Mouse (Mus musculus): Measurements from ENCODE around the gene Hrh3. TPM values are rescaled to one million over a fixed set of nuclear protein-coding genes. Genes with fewer than 3 reads are reported as not detected.
A peak's percentile ranks its signal among the peaks of the same experiment; 100 is the strongest.

Gene Hrh3
- not detected in 2 replicates for polyA plus RNA-seq (2014; fragmentation: Nextera tagmentation; extraction: Ambion mirVana)

- no peaks in the 10 kb centered on the region for H3K36me3 ChIP-seq (ENCODE audit: control insufficient read depth, insufficient read depth, low read length)
- peak within 1 kb of the TSS; percentile 91 for H3K4me2 ChIP-seq
- H3K9me3 ChIP-seq (ENCODE audit: control insufficient read depth, low read length): no peaks in the 10 kb centered on the region
- peak; percentile 88 for DNase-seq (ENCODE audit: low spot score)
- peak; percentile 84 for ATAC-seq (replicated peaks; ENCODE audit: low FRiP score)
- H3K4me1 ChIP-seq (replicated peaks; ENCODE audit: control insufficient read depth, insufficient read depth, low read length): peaks cover 7% of the 10 kb centered on the region
- no peak within 1 kb of the TSS for H3K9ac ChIP-seq (ENCODE audit: low read depth, low read length)
- H3K27me3 ChIP-seq (replicated peaks; ENCODE audit: control insufficient read depth, insufficient read depth, low read length): peaks cover 76% of the 10 kb centered on the region
- H3K27ac ChIP-seq (ENCODE audit: low read depth, low read length): no peak within 1 kb of the TSS
- H3K4me3 ChIP-seq (ENCODE audit: low read depth, low read length): peak within 1 kb of the TSS; percentile 55
- WGBS: under 1% methylated on average over 72 of the region's 87 CpGs
Observed at GRCm38 (mm10) chr2:180103978-180104658, at the start of gene Hrh3. Gene Hrh3, minus strand, starts transcription at chr2:180104488.

DNA sequence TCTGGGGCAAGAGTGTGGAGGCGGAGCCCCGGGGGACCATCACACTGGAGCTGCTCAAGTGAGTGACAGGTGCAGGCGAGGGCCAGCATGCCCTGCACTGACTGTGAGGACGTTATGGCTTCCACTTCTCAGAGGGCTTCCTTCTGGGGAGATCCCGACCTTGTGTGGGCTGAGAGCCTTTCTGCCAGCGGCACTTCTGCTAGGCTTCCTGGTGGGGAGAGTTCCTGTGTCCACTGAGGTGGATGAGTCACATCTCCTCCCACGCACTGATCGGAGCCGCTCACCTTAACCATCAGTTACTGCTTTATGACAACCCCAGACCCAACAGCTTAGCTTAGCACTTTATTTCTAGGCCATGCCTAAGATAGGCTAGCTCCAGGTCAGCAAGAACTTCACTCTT is 44.3 kb upstream of the Hrh3 start:
- H3K27ac ChIP-seq (ENCODE audit: low read depth, low read length): no peak overlapping the region
- H3K4me1 ChIP-seq (replicated peaks; ENCODE audit: control insufficient read depth, insufficient read depth, low read length): no peaks in the 10 kb centered on the region
- no peak for ATAC-seq (replicated peaks; ENCODE audit: low FRiP score)
- H3K4me3 ChIP-seq (ENCODE audit: low read depth, low read length): no peak overlapping the region
- H3K27me3 ChIP-seq (replicated peaks; ENCODE audit: control insufficient read depth, insufficient read depth, low read length): no peaks in the 10 kb centered on the region
- no peaks in the 10 kb centered on the region for H3K9me3 ChIP-seq (ENCODE audit: control insufficient read depth, low read length)
- no peak for DNase-seq (ENCODE audit: low spot score)
- H3K4me2 ChIP-seq: no peak overlapping the region
- peaks cover 7% of the 10 kb centered on the region; the same call in 1 of the 2 replicates for H3K36me3 ChIP-seq (ENCODE audit: control insufficient read depth, insufficient read depth, low read length)
- H3K9ac ChIP-seq (ENCODE audit: low read depth, low read length): no peak overlapping the region
- WGBS: 81% methylated on average over 9 of the region's 9 CpGs

GRCm38 (mm10) chr2:180147379-180147778 is 43.1 kb upstream of the Hrh3 start:
- Histone ChIP-seq H3K27me3 (replicated peaks; ENCODE audit: control insufficient read depth, insufficient read depth, low read length) (no peaks in the 10 kb centered on the region), H3K4me3 (ENCODE audit: low read depth, low read length) (no peak overlapping the region), H3K9me3 (ENCODE audit: control insufficient read depth, low read length) (no peaks in the 10 kb centered on the region), H3K4me1 (replicated peaks; ENCODE audit: control insufficient read depth, insufficient read depth, low read length) (no peaks in the 10 kb centered on the region), H3K4me2 (no peak overlapping the region), H3K27ac (ENCODE audit: low read depth, low read length) (no peak overlapping the region), H3K36me3 (ENCODE audit: control insufficient read depth, insufficient read depth, low read length) (peaks cover 7% of the 10 kb centered on the region; the same call in 1 of the 2 replicates), H3K9ac (ENCODE audit: low read depth, low read length) (no peak overlapping the region)
- WGBS: 86% methylated on average over 6 of the region's 6 CpGs
- ATAC-seq (replicated peaks; ENCODE audit: low FRiP score) (no peak), DNase-seq (ENCODE audit: low spot score) (no peak)

GRCm38 (mm10) chr2:180146091-180146490 is 41.8 kb upstream of the Hrh3 start:
- H3K9me3 ChIP-seq (ENCODE audit: control insufficient read depth, low read length): no peaks in the 10 kb centered on the region

DNA sequence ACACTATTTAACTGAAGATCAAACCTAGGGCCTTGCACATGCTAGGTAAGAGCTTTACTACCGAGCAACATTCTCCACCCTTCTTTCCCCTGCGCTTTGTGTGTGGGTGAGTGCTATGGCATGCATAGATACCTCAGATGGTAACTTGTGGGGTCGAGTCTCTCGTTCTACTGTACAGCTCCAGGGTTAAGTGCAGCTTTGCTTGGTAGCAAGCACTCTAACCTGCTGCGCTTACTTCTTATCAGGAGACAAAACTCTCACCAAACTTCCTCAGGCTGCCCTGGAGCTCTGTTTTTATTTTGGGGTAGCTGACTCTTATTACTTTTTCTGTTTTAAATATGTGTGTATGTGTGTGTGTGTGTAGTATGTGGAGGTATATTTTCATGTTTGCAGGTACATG is 31.1 kb upstream of the Hrh3 start:
- Histone ChIP-seq H3K4me2 (no peak overlapping the region), H3K4me3 (ENCODE audit: low read depth, low read length) (no peak overlapping the region), H3K27ac (ENCODE audit: low read depth, low read length) (no peak overlapping the region), H3K9me3 (ENCODE audit: control insufficient read depth, low read length) (no peaks in the 10 kb centered on the region), H3K4me1 (replicated peaks; ENCODE audit: control insufficient read depth, insufficient read depth, low read length) (peaks cover 11% of the 10 kb centered on the region; the same call in 1 of the 2 replicates), H3K36me3 (ENCODE audit: control insufficient read depth, insufficient read depth, low read length) (no peaks in the 10 kb centered on the region), H3K27me3 (replicated peaks; ENCODE audit: control insufficient read depth, insufficient read depth, low read length) (no peaks in the 10 kb centered on the region), H3K9ac (ENCODE audit: low read depth, low read length) (no peak overlapping the region)
- 52% methylated on average over 5 of the region's 5 CpGs for WGBS
- no peak for ATAC-seq (replicated peaks; ENCODE audit: low FRiP score)
- DNase-seq (ENCODE audit: low spot score): no peak

More at GRCm38 (mm10) chr2:180146091-180146490, 41.8 kb upstream of the Hrh3 start:
- no peaks in the 10 kb centered on the region for H3K27me3 ChIP-seq (replicated peaks; ENCODE audit: control insufficient read depth, insufficient read depth, low read length)
- no peak overlapping the region for H3K9ac ChIP-seq (ENCODE audit: low read depth, low read length)
- DNase-seq (ENCODE audit: low spot score) (no peak), ATAC-seq (replicated peaks; ENCODE audit: low FRiP score) (no peak)
- H3K36me3 ChIP-seq (ENCODE audit: control insufficient read depth, insufficient read depth, low read length): peaks cover 7% of the 10 kb centered on the region; the same call in 1 of the 2 replicates
- H3K4me2 ChIP-seq: no peak overlapping the region
- WGBS: 82% methylated on average over 2 of the region's 2 CpGs
- H3K4me1 ChIP-seq (replicated peaks; ENCODE audit: control insufficient read depth, insufficient read depth, low read length): no peaks in the 10 kb centered on the region
- H3K27ac ChIP-seq (ENCODE audit: low read depth, low read length): no peak overlapping the region
- H3K4me3 ChIP-seq (ENCODE audit: low read depth, low read length): no peak overlapping the region

DNA sequence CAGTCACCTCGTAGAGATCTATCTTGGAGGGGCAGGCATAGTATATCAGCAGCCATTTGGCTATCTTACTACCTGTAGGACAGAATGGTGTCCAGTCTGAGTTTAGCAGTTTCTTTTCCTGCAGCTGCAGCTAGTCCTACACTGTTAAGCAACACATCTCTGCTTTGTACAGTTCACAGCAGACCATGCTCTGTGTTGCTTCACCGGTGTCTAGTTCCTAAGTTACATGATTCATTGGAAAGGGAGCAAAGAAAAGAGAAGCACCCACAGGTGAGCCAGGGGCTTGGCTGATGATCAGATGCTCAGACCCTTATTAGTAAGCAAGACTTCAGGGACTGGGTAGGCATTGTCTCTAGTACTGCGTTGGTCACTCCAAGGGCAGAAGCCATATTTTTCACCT is 29.6 kb upstream of the Hrh3 start:
- Histone ChIP-seq H3K27me3 (replicated peaks; ENCODE audit: control insufficient read depth, insufficient read depth, low read length) (no peaks in the 10 kb centered on the region), H3K27ac (ENCODE audit: low read depth, low read length) (no peak overlapping the region), H3K36me3 (ENCODE audit: control insufficient read depth, insufficient read depth, low read length) (no peaks in the 10 kb centered on the region), H3K4me1 (replicated peaks; ENCODE audit: control insufficient read depth, insufficient read depth, low read length) (peaks cover 11% of the 10 kb centered on the region; the same call in 1 of the 2 replicates), H3K9me3 (ENCODE audit: control insufficient read depth, low read length) (no peaks in the 10 kb centered on the region), H3K4me2 (no peak overlapping the region), H3K9ac (ENCODE audit: low read depth, low read length) (no peak overlapping the region), H3K4me3 (ENCODE audit: low read depth, low read length) (no peak overlapping the region)
- ATAC-seq (replicated peaks; ENCODE audit: low FRiP score) (no peak), DNase-seq (ENCODE audit: low spot score) (no peak)
- 80% methylated on average over 3 of the region's 3 CpGs for WGBS

DNA sequence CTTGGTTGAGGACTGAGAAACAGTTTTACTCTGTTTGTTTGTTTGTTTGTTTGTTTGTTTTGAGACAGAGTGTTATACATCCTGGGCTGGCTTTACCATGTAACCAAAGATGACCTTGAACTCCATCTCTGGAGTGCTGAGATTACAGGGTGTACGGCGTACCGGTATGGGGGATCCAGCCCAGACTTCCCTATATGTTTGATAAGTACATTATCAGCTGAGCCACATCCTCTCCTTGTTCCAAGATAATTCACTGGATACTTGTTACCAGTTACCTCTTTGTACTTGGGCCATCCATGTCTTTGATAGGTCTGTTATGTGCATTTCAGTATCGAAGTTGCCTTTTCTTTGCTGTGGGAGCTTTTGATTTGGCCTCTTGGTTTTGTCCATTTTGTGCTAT is 28.9 kb upstream of the Hrh3 start:
- Histone ChIP-seq H3K4me3 (ENCODE audit: low read depth, low read length) (no peak overlapping the region), H3K4me2 (no peak overlapping the region), H3K27me3 (replicated peaks; ENCODE audit: control insufficient read depth, insufficient read depth, low read length) (no peaks in the 10 kb centered on the region), H3K9ac (ENCODE audit: low read depth, low read length) (no peak overlapping the region), H3K36me3 (ENCODE audit: control insufficient read depth, insufficient read depth, low read length) (no peaks in the 10 kb centered on the region), H3K4me1 (replicated peaks; ENCODE audit: control insufficient read depth, insufficient read depth, low read length) (peaks cover 11% of the 10 kb centered on the region; the same call in 1 of the 2 replicates), H3K9me3 (ENCODE audit: control insufficient read depth, low read length) (no peaks in the 10 kb centered on the region), H3K27ac (ENCODE audit: low read depth, low read length) (no peak overlapping the region)
- no peak for DNase-seq (ENCODE audit: low spot score)
- WGBS: 64% methylated on average over 4 of the region's 4 CpGs
- no peak for ATAC-seq (replicated peaks; ENCODE audit: low FRiP score)

DNA sequence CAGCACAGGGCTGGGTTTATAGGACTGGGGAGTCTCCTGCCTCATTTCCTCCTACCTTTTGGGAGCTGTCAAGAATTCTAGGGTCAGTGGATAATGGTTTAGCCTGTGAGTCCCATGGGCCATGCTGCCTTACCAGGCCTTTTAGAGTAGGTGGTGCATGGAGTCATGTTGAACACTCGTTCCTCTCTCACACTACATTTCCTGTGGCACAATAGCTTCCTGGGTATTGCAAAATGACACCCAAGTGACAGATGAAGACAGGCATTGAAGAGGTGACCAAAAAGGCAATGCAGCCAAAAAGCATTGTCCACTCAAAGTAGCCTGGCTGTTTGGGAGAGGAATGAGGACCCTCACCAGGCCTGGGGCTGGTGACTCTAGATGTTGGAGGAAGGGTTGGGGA is 23.4 kb upstream of the Hrh3 start:
- Histone ChIP-seq H3K9me3 (ENCODE audit: control insufficient read depth, low read length) (no peaks in the 10 kb centered on the region), H3K36me3 (ENCODE audit: control insufficient read depth, insufficient read depth, low read length) (no peaks in the 10 kb centered on the region), H3K4me1 (replicated peaks; ENCODE audit: control insufficient read depth, insufficient read depth, low read length) (peaks cover 8% of the 10 kb centered on the region), H3K9ac (ENCODE audit: low read depth, low read length) (no peak overlapping the region), H3K27me3 (replicated peaks; ENCODE audit: control insufficient read depth, insufficient read depth, low read length) (no peaks in the 10 kb centered on the region), H3K27ac (ENCODE audit: low read depth, low read length) (no peak overlapping the region), H3K4me3 (ENCODE audit: low read depth, low read length) (no peak overlapping the region), H3K4me2 (no peak overlapping the region)
- no peak for DNase-seq (ENCODE audit: low spot score)
- 56% methylated on average over 1 of the region's 1 CpGs for WGBS
- ATAC-seq (replicated peaks; ENCODE audit: low FRiP score): no peak

- no peak overlapping the region for H3K4me3 ChIP-seq (ENCODE audit: low read depth, low read length)
- no peak for DNase-seq (ENCODE audit: low spot score)
- H3K4me1 ChIP-seq (replicated peaks; ENCODE audit: control insufficient read depth, insufficient read depth, low read length): peaks cover 8% of the 10 kb centered on the region
- no peaks in the 10 kb centered on the region for H3K27me3 ChIP-seq (replicated peaks; ENCODE audit: control insufficient read depth, insufficient read depth, low read length)
- no peak overlapping the region for H3K9ac ChIP-seq (ENCODE audit: low read depth, low read length)
- 22% methylated on average over 4 of the region's 4 CpGs for WGBS
- no peak for ATAC-seq (replicated peaks; ENCODE audit: low FRiP score)
- H3K36me3 ChIP-seq (ENCODE audit: control insufficient read depth, insufficient read depth, low read length): no peaks in the 10 kb centered on the region
- no peaks in the 10 kb centered on the region for H3K9me3 ChIP-seq (ENCODE audit: control insufficient read depth, low read length)
- H3K4me2 ChIP-seq: no peak overlapping the region
- no peak overlapping the region for H3K27ac ChIP-seq (ENCODE audit: low read depth, low read length)
Observed at GRCm38 (mm10) chr2:180126195-180126594, 21.9 kb upstream of the Hrh3 start.
